Mouse (Mus musculus) hindbrain, embryonic 16.5 days (tissue): ENCODE measurements around the gene Tada3. TPM values are rescaled to one million over a fixed set of nuclear protein-coding genes. Genes with fewer than 3 reads are reported as not detected.
A peak's percentile ranks its signal among the peaks of the same experiment; 100 is the strongest.

Source experiments
- ATAC-seq: fragments of 200-750 bp; cut with Nextera tagmentation; 2 replicates; pipeline ENCODE4 v1.8.0; 2017; ENCODE audit warnings: moderate TSS enrichment, moderate library complexity
- H3K27ac ChIP-seq: fragments of 300-500 bp; sonication (generic); 2 replicates; pipeline ENCODE4 v1.5.1; 2014; ENCODE audit warnings: low read depth, mild to moderate bottlenecking, control low read depth, low read length, moderate library complexity
- H3K27me3 ChIP-seq: fragments of 300-500 bp; sonication (generic); replicated peaks from 2 replicates; pipeline ENCODE4 v1.6.1; 2014; ENCODE audit warnings: low read length; ENCODE audit not compliant: control insufficient read depth, insufficient read depth
- H3K36me3 ChIP-seq: fragments of 300-500 bp; sonication (generic); 2 replicates; pipeline ENCODE4 v1.6.1; 2014; ENCODE audit warnings: mild to moderate bottlenecking, low read length, moderate library complexity, mixed read lengths; ENCODE audit not compliant: control insufficient read depth, insufficient read depth
- H3K4me1 ChIP-seq: fragments of 300-500 bp; sonication (generic); 2 replicates; pipeline ENCODE4 v1.6.1; 2014; ENCODE audit warnings: low read depth, low read length; ENCODE audit not compliant: control insufficient read depth, insufficient read depth
- H3K4me2 ChIP-seq: fragments of 300-500 bp; sonication (generic); 2 replicates; pipeline ENCODE4 v1.6.1; 2014; ENCODE audit warnings: mild to moderate bottlenecking, low read length, control low read depth, moderate library complexity
- H3K4me3 ChIP-seq: fragments of 300-500 bp; sonication (generic); 2 replicates; pipeline ENCODE4 v1.5.1; 2014; ENCODE audit warnings: mild to moderate bottlenecking, low read length, control low read depth, moderate library complexity
- H3K9ac ChIP-seq: fragments of 300-500 bp; sonication (generic); 2 replicates; pipeline ENCODE4 v1.6.1; 2014; ENCODE audit warnings: low read depth, mild to moderate bottlenecking, control low read depth, low read length, moderate library complexity
- H3K9me3 ChIP-seq: fragments of 300-500 bp; sonication (generic); 2 replicates; pipeline ENCODE4 v1.6.1; 2014; ENCODE audit warnings: mild to moderate bottlenecking, low read length, moderate library complexity; ENCODE audit not compliant: control insufficient read depth
- WGBS: fragments of 180-500 bp; shearing (Covaris S2); extraction: QIAGEN DNeasy Blood & Tissue Kit; methylation state at CpG from one replicate; pipeline ENCODE4 v1.1.7; 2014; 5-methylcytosine and 5-hydroxymethylcytosine counted together
- polyA plus RNA-seq: library from polyadenylated mRNA; unstranded; fragments of >200 nt; fragmentation: Nextera tagmentation; extraction: Ambion mirVana; gene quantifications from 2 replicates; pipeline ENCODE4 v1.2.1, GENCODE M21; 2015

Gene Tada3
- polyA plus RNA-seq, 1 experiment from 2014 or later: 68.3 TPM

GRCm38 (mm10) chr6:113410001-113410400 is 32.3 kb upstream of the Tada3 start:
- H3K9ac ChIP-seq: no peak overlapping the region
- H3K9me3 ChIP-seq: no peaks in the 10 kb centered on the region
- H3K4me3 ChIP-seq: no peak overlapping the region
- peaks cover 3% of the 10 kb centered on the region; the same call in 1 of the 2 replicates for H3K36me3 ChIP-seq
- H3K4me2 ChIP-seq: no peak overlapping the region
- no peaks in the 10 kb centered on the region for H3K27me3 ChIP-seq
- no peaks in the 10 kb centered on the region for H3K4me1 ChIP-seq
- no peak for ATAC-seq
- WGBS: 86% methylated on average over 1 of the region's 1 CpGs
- no peak overlapping the region for H3K27ac ChIP-seq

GRCm38 (mm10) chr6:113406683-113407082 is 29.0 kb upstream of the Tada3 start:
- no peak overlapping the region for H3K27ac ChIP-seq
- H3K4me3 ChIP-seq: no peak overlapping the region
- H3K27me3 ChIP-seq: no peaks in the 10 kb centered on the region
- no peaks in the 10 kb centered on the region for H3K9me3 ChIP-seq
- ATAC-seq: no peak
- H3K4me2 ChIP-seq: no peak overlapping the region
- H3K4me1 ChIP-seq: no peaks in the 10 kb centered on the region
- no peak overlapping the region for H3K9ac ChIP-seq
- H3K36me3 ChIP-seq: no peaks in the 10 kb centered on the region
- WGBS: 80% methylated on average over 9 of the region's 9 CpGs

- H3K36me3 ChIP-seq: no peaks in the 10 kb centered on the region
- WGBS: 90% methylated on average over 6 of the region's 6 CpGs
- H3K27ac ChIP-seq: no peak overlapping the region
- no peak for ATAC-seq
- H3K4me1 ChIP-seq: no peaks in the 10 kb centered on the region
- no peak overlapping the region for H3K4me2 ChIP-seq
- no peak overlapping the region for H3K9ac ChIP-seq
- H3K9me3 ChIP-seq: no peaks in the 10 kb centered on the region
- no peak overlapping the region for H3K4me3 ChIP-seq
- no peaks in the 10 kb centered on the region for H3K27me3 ChIP-seq
These were observed 27.8 kb upstream of the Tada3 start for GRCm38 (mm10) chr6:113405483-113405882.

GRCm38 (mm10) chr6:113404649-113405448 is 27.2 kb upstream of the Tada3 start:
- no peak overlapping the region for H3K4me2 ChIP-seq
- no peak overlapping the region for H3K27ac ChIP-seq
- no peaks in the 10 kb centered on the region for H3K4me1 ChIP-seq
- no peaks in the 10 kb centered on the region for H3K9me3 ChIP-seq
- H3K36me3 ChIP-seq: no peaks in the 10 kb centered on the region
- ATAC-seq: 0 out of 2 replicates have a peak, but pooled peaks have one; percentile 20
- no peak overlapping the region for H3K4me3 ChIP-seq
- H3K9ac ChIP-seq: no peak overlapping the region
- H3K27me3 ChIP-seq: no peaks in the 10 kb centered on the region
- WGBS: 72% methylated on average over 12 of the region's 12 CpGs

GRCm38 (mm10) chr6:113402094-113402493 is 24.4 kb upstream of the Tada3 start:
- no peak overlapping the region for H3K4me3 ChIP-seq
- ATAC-seq: no peak
- no peaks in the 10 kb centered on the region for H3K27me3 ChIP-seq
- H3K4me1 ChIP-seq: no peaks in the 10 kb centered on the region
- no peak overlapping the region for H3K4me2 ChIP-seq
- H3K9ac ChIP-seq: no peak overlapping the region
- no peak overlapping the region for H3K27ac ChIP-seq
- H3K36me3 ChIP-seq: no peaks in the 10 kb centered on the region
- no peaks in the 10 kb centered on the region for H3K9me3 ChIP-seq
- 89% methylated on average over 13 of the region's 13 CpGs for WGBS

GRCm38 (mm10) chr6:113396270-113397030 is 18.8 kb upstream of the Tada3 start:
- Histone ChIP-seq H3K27ac (no peak overlapping the region), H3K9me3 (no peaks in the 10 kb centered on the region), H3K9ac (no peak overlapping the region), H3K4me3 (no peak overlapping the region), H3K4me2 (no peak overlapping the region), H3K4me1 (peaks cover 7% of the 10 kb centered on the region), H3K36me3 (peaks cover 5% of the 10 kb centered on the region; the same call in 1 of the 2 replicates), H3K27me3 (no peaks in the 10 kb centered on the region)
- ATAC-seq: no peak
- WGBS: 88% methylated on average over 10 of the region's 10 CpGs

- H3K36me3 ChIP-seq: peaks cover 9% of the 10 kb centered on the region
- no peak overlapping the region for H3K27ac ChIP-seq
- no peaks in the 10 kb centered on the region for H3K9me3 ChIP-seq
- no peaks in the 10 kb centered on the region for H3K27me3 ChIP-seq
- ATAC-seq: no peak
- H3K4me3 ChIP-seq: no peak overlapping the region
- no peak overlapping the region for H3K4me2 ChIP-seq
- WGBS: 97% methylated on average over 6 of the region's 6 CpGs
- H3K4me1 ChIP-seq: peaks cover 7% of the 10 kb centered on the region
- H3K9ac ChIP-seq: no peak overlapping the region
These were observed 17.8 kb upstream of the Tada3 start for GRCm38 (mm10) chr6:113395501-113395900.

GRCm38 (mm10) chr6:113394811-113395210 is 17.1 kb upstream of the Tada3 start:
- Histone ChIP-seq H3K36me3 (peaks cover 13% of the 10 kb centered on the region), H3K27me3 (no peaks in the 10 kb centered on the region), H3K4me1 (peaks cover 7% of the 10 kb centered on the region), H3K4me3 (no peak overlapping the region), H3K9me3 (no peaks in the 10 kb centered on the region), H3K4me2 (no peak overlapping the region), H3K27ac (no peak overlapping the region), H3K9ac (no peak overlapping the region)
- no peak for ATAC-seq
- WGBS: 94% methylated on average over 11 of the region's 11 CpGs

GRCm38 (mm10) chr6:113393951-113394350 is 16.3 kb upstream of the Tada3 start:
- Histone ChIP-seq H3K4me3 (no peak overlapping the region), H3K9ac (no peak overlapping the region), H3K9me3 (no peaks in the 10 kb centered on the region), H3K27ac (no peak overlapping the region), H3K36me3 (peaks cover 20% of the 10 kb centered on the region), H3K27me3 (no peaks in the 10 kb centered on the region), H3K4me2 (no peak overlapping the region), H3K4me1 (peaks cover 7% of the 10 kb centered on the region)
- ATAC-seq: no peak
- WGBS: 91% methylated on average over 6 of the region's 6 CpGs
